Mouse (Mus musculus) kidney, postnatal 10 days (tissue): Measurements from ENCODE around the gene Tacc3.

Experiments used
- DNase-seq: peaks from one replicate; pipeline ENCODE4 v3.0.0; 2021; ENCODE audit warnings: mixed read lengths

Gene Tacc3

GRCm38 (mm10) chr5:33657787-33658663 lies at the start of gene Tacc3, which contains the start of gene Tmem129:
TSS of gene Tacc3 (plus strand) at chr5:33658128.
TSS of gene Tmem129 (minus strand) at chr5:33658416.
- peak; percentile 98 for DNase-seq

GRCm38 (mm10) chr5:33609226-33609625 lies 48.7 kb upstream of the Tacc3 start:
- no peak for DNase-seq

- DNase-seq, result no peak
Measured at GRCm38 (mm10) chr5:33611795-33612194, 46.1 kb upstream of the Tacc3 start.

GRCm38 (mm10) chr5:33614391-33614790 lies 43.5 kb upstream of the Tacc3 start:
- no peak for DNase-seq

GRCm38 (mm10) chr5:33622671-33623070 lies 35.3 kb upstream of the Tacc3 start:
- no peak for DNase-seq

GRCm38 (mm10) chr5:33623766-33624165 lies 34.2 kb upstream of the Tacc3 start:
- no peak for DNase-seq

GRCm38 (mm10) chr5:33627968-33628367 lies 30.0 kb upstream of the Tacc3 start:
- DNase-seq, result no peak

GRCm38 (mm10) chr5:33628820-33629300 lies 29.1 kb upstream of the Tacc3 start:
- DNase-seq, result peak; percentile 63

- peak; percentile 100 for DNase-seq
Measured at GRCm38 (mm10) chr5:33629301-33629987, 28.5 kb upstream of the Tacc3 start, which contains the start of the genes Fam53a and Gm9903. TSS of gene Fam53a (minus strand) at chr5:33629635. TSS of gene Gm9903 (plus strand) at chr5:33629925.

- peak; percentile 51 for DNase-seq
Measured at GRCm38 (mm10) chr5:33630061-33630460, 27.9 kb upstream of the Tacc3 start.

- peak; percentile 11 for DNase-seq
Measured at GRCm38 (mm10) chr5:33630615-33631014, 27.3 kb upstream of the Tacc3 start.

GRCm38 (mm10) chr5:33632526-33632925 lies 25.4 kb upstream of the Tacc3 start:
- DNase-seq, result no peak

GRCm38 (mm10) chr5:33635361-33635760 lies 22.6 kb upstream of the Tacc3 start:
- no peak for DNase-seq

- DNase-seq, result no peak
Measured at GRCm38 (mm10) chr5:33637606-33638350, 20.1 kb upstream of the Tacc3 start.

- DNase-seq, result peak; percentile 10
Measured at GRCm38 (mm10) chr5:33638826-33639225, 19.1 kb upstream of the Tacc3 start.

- peak; percentile 57 for DNase-seq
Measured at GRCm38 (mm10) chr5:33640652-33641051, 17.3 kb upstream of the Tacc3 start.

- DNase-seq, result no peak
Measured at GRCm38 (mm10) chr5:33651017-33651416, 6.9 kb upstream of the Tacc3 start.

GRCm38 (mm10) chr5:33651541-33651920 lies 6.4 kb upstream of the Tacc3 start:
- no peak for DNase-seq

- peak; percentile 98 for DNase-seq
Measured at GRCm38 (mm10) chr5:33651921-33652782, 5.8 kb upstream of the Tacc3 start, which contains the start of gene Slbp. TSS of gene Slbp (minus strand) at chr5:33652574.

- no peak for DNase-seq
Measured at GRCm38 (mm10) chr5:33652783-33653173, 5.2 kb upstream of the Tacc3 start.

GRCm38 (mm10) chr5:33654424-33654823 lies 3.5 kb upstream of the Tacc3 start:
- peak; percentile 27 for DNase-seq
